Mouse (Mus musculus): Measurements from ENCODE around the gene Ano6.

Gene Ano6

GRCm38 (mm10) chr15:95827465-95827971, 36.9 kb downstream of the Ano6 start:
- 52% methylated on average over 11 of the region's 11 CpGs for WGBS

GRCm38 (mm10) chr15:95828018-95828646, 37.5 kb downstream of the Ano6 start:
- 65% methylated on average over 8 of the region's 8 CpGs for WGBS

GRCm38 (mm10) chr15:95828647-95829254, 38.1 kb downstream of the Ano6 start:
- 54% methylated on average over 10 of the region's 10 CpGs for WGBS

GRCm38 (mm10) chr15:95829553-95830205, 39.0 kb downstream of the Ano6 start:
- 79% methylated on average over 14 of the region's 14 CpGs for WGBS

- WGBS: 90% methylated on average over 12 of the region's 12 CpGs
These were observed 39.5 kb downstream of the Ano6 start for GRCm38 (mm10) chr15:95830206-95830560.

GRCm38 (mm10) chr15:95833292-95833691, 42.6 kb downstream of the Ano6 start:
- WGBS: 79% methylated on average over 9 of the region's 9 CpGs

- 52% methylated on average over 4 of the region's 4 CpGs for WGBS
These were observed 45.4 kb downstream of the Ano6 start for GRCm38 (mm10) chr15:95836077-95836476.

- WGBS: 54% methylated on average over 13 of the region's 13 CpGs
These were observed 46.2 kb downstream of the Ano6 start for GRCm38 (mm10) chr15:95836646-95837434.

GRCm38 (mm10) chr15:95837570-95837969, 46.9 kb downstream of the Ano6 start:
- 81% methylated on average over 1 of the region's 1 CpGs for WGBS

- 80% methylated on average over 11 of the region's 11 CpGs for WGBS
These were observed 47.8 kb downstream of the Ano6 start for GRCm38 (mm10) chr15:95838171-95839020.

- 89% methylated on average over 3 of the region's 3 CpGs for WGBS
These were observed 49.1 kb downstream of the Ano6 start for GRCm38 (mm10) chr15:95839789-95840188.

- 93% methylated on average over 18 of the region's 18 CpGs for WGBS
These were observed 52.7 kb downstream of the Ano6 start for GRCm38 (mm10) chr15:95843183-95843949.

GRCm38 (mm10) chr15:95844412-95844811, 53.8 kb downstream of the Ano6 start:
- WGBS: 72% methylated on average over 2 of the region's 2 CpGs

GRCm38 (mm10) chr15:95846102-95846501, 55.5 kb downstream of the Ano6 start:
- 87% methylated on average over 5 of the region's 5 CpGs for WGBS

- 67% methylated on average over 6 of the region's 6 CpGs for WGBS
These were observed 57.9 kb downstream of the Ano6 start for GRCm38 (mm10) chr15:95848493-95849064.

GRCm38 (mm10) chr15:95849513-95850411, 59.1 kb downstream of the Ano6 start:
- 74% methylated on average over 18 of the region's 18 CpGs for WGBS

GRCm38 (mm10) chr15:95850546-95850945, 59.9 kb downstream of the Ano6 start:
- 55% methylated on average over 5 of the region's 5 CpGs for WGBS

- WGBS: 95% methylated on average over 13 of the region's 13 CpGs
These were observed 64.6 kb downstream of the Ano6 start for GRCm38 (mm10) chr15:95855051-95855844.
